Mouse (Mus musculus) left cerebral cortex, postnatal 10 days (tissue): Measurements from ENCODE around the gene Pate2. TPM values are rescaled to one million over a fixed set of nuclear protein-coding genes. Genes with fewer than 3 reads are reported as not detected.
"Not testable (repeated sequence)": the region's sequence is repeated elsewhere in the genome, so short reads cannot be mapped to it uniquely, and the experiment has no call there.

ENCODE experiments used
- DNase-seq, 2 experiments: peaks; one replicate each; pipeline ENCODE4 v3.0.0; 2021 to 2022; ENCODE audit warnings: low spot score in 2 of 2, mixed read lengths in 1 of 2; ENCODE audit errors: extremely low spot score in 1 of 2
- intact Hi-C: fragments of 180-260 bp; cut with DNase I; formaldehyde crosslinking; loops from one replicate; pipeline ENCODE4 v1.15.1; 2025
- total RNA-seq, 2 experiments: library from RNA; stranded (reverse); gene quantifications; 2 replicates each; pipeline ENCODE4 v1.2.3; 2021

The Pate2 gene
- total RNA-seq, 2 experiments from 2014 or later, result 0.79 to 0.81 TPM

DNA sequence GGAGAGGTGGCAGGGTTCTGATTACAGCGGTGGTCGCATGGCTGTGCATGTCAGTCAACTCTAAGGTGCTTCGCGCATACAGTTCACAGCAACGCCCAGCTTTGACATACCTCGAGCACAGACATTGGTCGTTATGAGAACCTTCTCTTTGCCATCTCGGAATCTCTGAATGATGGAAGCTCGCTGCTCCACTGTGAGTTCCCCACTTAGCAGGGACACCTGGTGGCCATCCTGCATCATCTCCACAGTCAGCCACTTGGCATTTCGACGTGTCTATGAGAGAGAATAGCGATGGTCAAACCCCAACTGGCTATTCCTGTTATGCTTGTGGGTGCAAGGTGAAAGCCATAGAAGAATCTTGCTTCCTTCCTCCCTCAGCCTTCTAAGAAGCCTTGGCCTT is 24.4 kb upstream of the Pate2 start:
- intact Hi-C loops, result no loop called here
- no peak for DNase-seq

DNA sequence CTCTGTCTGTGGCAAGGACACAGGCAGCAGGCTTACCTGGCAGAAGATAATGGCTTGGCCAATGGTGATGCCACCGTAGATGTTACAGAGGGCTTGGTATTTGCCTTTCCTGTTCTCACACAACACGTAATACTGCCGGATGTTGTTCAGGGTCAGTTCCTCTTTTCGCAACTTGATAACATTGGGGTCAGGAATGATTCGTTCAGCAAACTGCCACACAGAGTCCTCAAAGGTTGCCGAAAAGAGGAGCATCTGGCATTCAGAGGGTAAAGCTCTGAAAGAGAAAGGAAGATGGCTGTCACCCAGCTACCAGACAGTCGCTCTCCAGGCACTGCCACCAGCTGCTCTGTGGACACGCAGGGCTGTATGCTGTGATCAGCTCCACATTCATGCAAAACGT is 23.3 kb upstream of the Pate2 start:
- intact Hi-C loops, result no loop called here
- DNase-seq, result no peak

- no peak for DNase-seq
- intact Hi-C loops, result no loop called here
Observed at GRCm38 (mm10) chr9:35548455-35548854, 21.6 kb upstream of the Pate2 start.

DNA sequence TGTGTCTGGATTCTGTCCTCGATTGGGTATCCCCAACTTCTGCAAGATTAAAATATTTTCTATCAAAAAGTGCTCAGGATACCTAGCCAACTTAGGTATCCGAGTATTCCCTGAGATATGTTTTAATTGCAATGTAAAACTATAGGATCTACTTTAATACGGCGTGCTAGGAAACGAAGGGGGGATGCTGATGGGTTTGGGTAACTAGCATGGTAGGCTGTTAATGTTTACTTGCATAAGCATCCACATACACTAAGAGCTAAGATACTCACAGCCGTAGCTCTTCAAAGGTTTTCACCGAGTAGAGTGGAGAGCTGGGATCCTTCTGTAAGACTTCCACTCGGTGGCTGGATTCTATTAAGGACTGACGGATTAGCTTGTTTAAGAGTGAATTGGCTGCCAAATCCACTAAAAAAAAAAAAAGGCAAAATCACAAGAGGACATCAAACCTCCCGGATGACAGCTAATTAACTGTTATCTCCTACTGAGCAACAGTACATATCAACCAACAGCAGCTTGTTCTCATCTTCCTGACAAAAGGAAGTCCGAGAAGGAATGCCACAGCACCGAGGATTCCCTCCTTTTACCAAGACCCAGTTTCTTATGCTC is 13.5 kb upstream of the Pate2 start:
- intact Hi-C loops, result no loop called here
- no peak for DNase-seq

DNA sequence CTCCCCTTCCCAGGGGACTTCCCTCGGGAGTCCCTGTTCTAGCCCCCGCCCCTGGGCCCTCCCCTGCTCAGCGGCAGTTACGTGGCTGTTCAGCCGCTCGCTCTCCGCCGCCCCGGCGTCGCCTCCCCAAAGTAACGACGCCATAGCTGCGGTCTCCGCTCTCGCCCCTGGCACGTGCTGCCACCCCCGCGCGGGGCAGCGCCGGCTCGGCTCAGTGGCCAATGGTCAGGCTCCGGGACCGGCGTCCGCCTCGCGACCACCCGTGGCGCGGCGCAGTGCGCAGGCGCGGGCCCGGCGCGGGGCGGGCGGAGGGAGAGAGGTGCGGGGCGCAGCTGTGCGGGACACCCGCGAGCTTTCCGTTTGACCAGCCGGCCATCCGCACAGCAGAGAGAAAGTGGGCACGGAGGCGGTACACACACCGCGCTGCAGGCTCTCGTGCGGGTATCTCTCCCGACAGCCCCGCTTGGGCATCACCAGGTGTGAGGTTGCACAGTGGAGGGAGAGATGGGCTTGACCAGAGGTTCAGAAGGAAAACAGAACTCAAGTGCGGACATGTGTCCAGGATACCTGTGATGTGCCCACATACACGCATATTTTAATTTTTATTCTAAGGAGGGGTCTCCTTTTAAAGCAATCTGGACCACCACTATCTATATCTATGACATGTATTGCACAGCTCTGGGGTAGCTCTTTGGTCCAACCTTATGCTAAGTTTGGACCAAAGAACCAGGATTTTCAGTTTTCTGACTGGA is 11.7 kb upstream of the Pate2 start, which contains the start of the genes Ddx25 and Pus3:
Gene Ddx25, minus strand, starts transcription at position 272 of the 752 bp plus-strand sequence.
Gene Pus3, plus strand, starts transcription at position 339 of the 752 bp plus-strand sequence.
- intact Hi-C loops, result no loop called here
- peak; percentile 64 to 88 for DNase-seq

- intact Hi-C loops, result no loop called here
Observed at GRCm38 (mm10) chr9:35559009-35559890, 10.8 kb upstream of the Pate2 start.

GRCm38 (mm10) chr9:35561076-35561475 is 9.0 kb upstream of the Pate2 start:
- DNase-seq, result no peak
- intact Hi-C loops, result no loop called here

More at GRCm38 (mm10) chr9:35559009-35559890, 10.8 kb upstream of the Pate2 start:
- peak; percentile 86 to 88 for DNase-seq

- intact Hi-C loops, result no loop called here
- DNase-seq, result no peak
Observed at GRCm38 (mm10) chr9:35561583-35561982, 8.5 kb upstream of the Pate2 start.

GRCm38 (mm10) chr9:35564536-35565240 is 5.4 kb upstream of the Pate2 start:
- intact Hi-C loops, result no loop called here
- no peak for DNase-seq

DNA sequence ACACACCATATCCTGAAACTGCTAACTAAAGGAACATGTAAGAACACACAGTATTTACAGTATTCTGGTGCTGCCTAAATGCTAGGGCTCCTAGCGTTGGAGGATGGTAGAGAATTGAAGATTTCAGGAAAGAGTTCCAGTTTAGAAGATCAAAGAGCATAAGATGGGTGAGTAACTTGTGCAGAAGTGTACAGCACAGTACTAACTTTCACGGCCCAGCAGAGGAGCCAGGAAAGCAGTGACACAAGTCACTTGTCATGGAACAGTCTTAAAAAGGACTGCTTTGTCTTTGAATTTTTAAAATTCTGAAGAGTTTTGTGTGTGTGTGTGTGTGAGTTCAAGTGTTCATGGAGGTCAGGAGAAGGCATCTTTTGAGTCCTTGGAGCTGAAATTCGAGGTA is 2.1 kb upstream of the Pate2 start:
- DNase-seq, result no peak
- intact Hi-C loops, result no loop called here

DNA sequence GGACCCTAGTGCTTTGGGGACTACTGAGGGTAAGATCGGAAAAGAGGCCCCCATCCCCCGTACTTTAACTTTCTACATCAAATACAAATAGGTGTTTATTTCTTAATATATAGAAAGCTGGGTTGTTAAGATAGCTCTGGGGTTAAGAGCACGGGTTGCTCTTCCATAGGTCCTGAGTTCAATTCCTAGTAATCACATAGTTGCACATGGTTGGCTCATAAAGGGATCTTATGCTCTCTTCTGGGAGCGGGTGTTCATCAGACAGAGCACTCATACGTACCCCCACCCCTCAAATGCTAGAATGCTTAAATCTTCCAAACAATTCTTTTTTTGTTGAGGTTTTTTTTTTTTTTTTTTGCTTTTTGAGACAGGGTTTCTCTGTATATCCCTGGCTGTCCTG is 579 bp downstream of the Pate2 start:
- intact Hi-C loops, result no loop called here
- no peak for DNase-seq

DNA sequence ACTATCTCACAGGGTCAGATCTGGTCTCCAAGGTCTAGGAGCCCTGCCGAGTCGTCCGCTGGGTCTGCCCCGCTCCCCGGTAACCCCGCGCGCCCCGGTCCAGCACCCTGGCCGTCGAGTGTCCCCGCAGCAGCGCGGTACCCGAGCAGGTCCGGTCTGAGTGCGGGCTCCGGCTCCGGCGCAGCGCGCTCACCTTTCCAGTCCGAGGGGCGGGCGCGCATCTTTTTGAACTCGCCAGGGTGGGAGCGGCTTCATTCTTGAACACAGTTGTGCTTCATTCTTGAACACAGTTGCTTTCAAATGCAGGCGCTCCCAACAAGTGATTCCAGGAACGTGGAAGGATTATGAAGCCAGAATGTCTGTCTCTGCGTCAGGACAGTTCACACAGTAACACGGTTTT is 4.3 kb downstream of the Pate2 start:
- intact Hi-C loops, result no loop called here
- DNase-seq, result peak in 1 of 2 experiments; percentile 42

- no peak for DNase-seq
Observed at GRCm38 (mm10) chr9:35587674-35588073, 17.6 kb downstream of the Pate2 start.

GRCm38 (mm10) chr9:35592903-35593302 is 22.8 kb downstream of the Pate2 start:
- intact Hi-C loops, result loop anchor here (5.0 kb wide), 2 partner anchors 114 to 1124 kb away; no protein-coding TSS in a partner anchor
- DNase-seq, result peak; percentile 27 to 28

More at GRCm38 (mm10) chr9:35587674-35588073, 17.6 kb downstream of the Pate2 start:
- intact Hi-C loops, result no loop called here

DNA sequence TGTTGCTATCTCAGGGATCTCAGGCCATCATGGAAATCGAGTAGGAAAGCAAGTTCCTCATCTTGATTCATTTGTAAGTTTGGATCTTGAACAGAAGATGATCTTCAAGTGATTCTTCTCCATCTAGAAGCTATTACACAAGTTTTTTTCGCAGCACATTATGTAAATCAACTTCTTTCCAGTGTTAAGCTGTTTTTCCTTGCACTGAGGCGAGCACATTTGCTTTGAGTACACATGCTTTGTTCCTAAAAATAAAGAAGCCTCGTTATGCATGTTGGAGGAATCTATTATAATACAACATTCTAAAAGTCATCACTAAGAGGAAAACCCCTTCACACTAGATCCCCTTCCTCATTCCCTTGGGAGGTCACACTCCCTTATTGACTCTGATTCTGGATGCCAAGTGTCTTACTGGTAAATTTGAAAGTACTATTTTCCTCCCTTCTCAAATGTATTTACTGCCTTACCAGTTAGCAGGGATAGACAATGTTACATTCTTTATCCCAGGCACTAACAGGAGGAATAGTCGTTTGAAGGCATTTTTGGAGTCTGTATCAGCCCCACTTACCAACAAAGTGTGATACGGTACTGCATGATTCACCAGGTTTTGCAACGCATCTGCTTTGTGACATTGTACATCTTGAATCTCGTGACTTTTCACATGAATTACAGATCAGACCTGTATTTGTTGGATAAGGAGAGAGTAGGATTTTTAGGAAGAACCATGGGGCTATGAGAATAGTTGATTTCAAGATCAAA is 37.7 kb downstream of the Pate2 start:
- no peak for DNase-seq
- intact Hi-C loops, result no loop called here

DNA sequence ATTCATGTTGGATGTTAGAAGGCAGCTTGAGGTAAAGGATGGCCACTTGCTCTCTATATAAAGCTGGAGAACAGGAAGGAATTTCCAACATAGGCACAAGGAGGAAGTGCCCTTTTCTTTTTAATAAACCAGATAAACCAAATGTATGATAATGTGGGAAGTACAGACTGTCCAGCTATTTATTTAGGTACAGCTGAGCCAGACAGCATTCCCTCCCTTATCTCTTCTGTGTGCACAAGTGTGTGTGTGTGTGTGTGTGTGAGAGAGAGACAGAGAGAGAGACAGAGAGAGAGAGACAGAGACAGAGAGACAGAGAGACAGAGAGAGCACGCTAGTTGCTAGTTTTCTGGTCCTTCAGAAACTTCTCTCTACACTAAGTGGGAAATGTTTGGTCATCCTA is 41.8 kb downstream of the Pate2 start, which contains the start of gene Pate4:
Gene Pate4, minus strand, starts transcription at position 101 of the 400 bp plus-strand sequence.
- intact Hi-C loops, result no loop called here
- no peak for DNase-seq

DNA sequence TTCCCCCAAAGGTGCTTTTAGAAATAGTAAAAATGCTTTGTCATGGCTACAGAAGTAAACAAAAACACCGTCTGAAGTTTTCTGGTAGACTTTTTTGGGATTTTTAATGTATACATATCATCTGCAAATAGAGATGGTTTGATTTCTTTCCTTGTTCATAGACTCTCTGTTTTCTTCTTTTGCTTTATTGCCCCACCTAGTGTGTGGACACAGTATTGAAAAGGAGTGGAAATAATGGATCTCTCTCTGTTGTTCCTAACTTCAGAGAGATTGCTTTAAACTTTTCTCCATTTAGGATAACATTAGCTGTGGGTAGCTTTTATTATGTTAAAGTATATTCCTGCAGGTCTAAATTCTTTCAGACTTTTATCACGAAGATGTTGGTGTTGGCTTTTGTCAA is 43.9 kb downstream of the Pate2 start:
- intact Hi-C loops, result no loop called here
- DNase-seq, result no peak

DNA sequence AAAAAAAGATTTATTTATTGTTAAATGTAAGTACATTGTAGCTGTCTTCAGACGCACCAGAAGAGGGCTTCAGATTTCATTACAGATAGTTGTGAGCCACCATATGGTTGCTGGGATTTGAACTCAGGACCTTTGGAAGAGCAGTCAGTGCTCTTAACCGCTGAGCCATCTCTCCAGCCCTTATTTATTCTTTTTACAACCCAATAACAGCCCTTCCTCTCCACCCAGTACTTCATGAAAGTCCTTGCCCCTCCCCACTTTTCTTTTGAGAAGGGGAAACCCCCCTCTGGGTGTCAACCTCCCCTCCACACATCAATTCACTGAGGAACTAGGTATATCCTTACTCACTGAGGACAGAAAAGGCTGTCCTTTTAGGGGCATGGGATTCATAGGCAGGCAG is 46.7 kb downstream of the Pate2 start:
- intact Hi-C loops, DNase-seq: not testable (repeated sequence)
